Mouse (Mus musculus): ENCODE measurements at regions not wholly inside any gene's neighbourhood (a gene's known extent, or its start where the extent isn't known, plus 50 kb on each side); places are given as distances from the start of the nearest gene placed in this dataset.
A peak's percentile ranks its signal among the peaks of the same experiment; 100 is the strongest.

GRCm38 (mm10) chr3:126011269-126011668, 72.8 kb upstream of the Ugt8a start:
- DNase-seq (ENCODE audit: low spot score) = no peak

GRCm38 (mm10) chr3:126016166-126016565, 77.7 kb upstream of the Ugt8a start:
- H3K9me3 ChIP-seq (ENCODE audit: control insufficient read depth, low read length) = no peaks in the 10 kb centered on the region
- H3K4me3 ChIP-seq (ENCODE audit: low read depth, low read length) = no peak overlapping the region
- H3K4me1 ChIP-seq (replicated peaks; ENCODE audit: control insufficient read depth, insufficient read depth) = no peaks in the 10 kb centered on the region
- no peak for DNase-seq (ENCODE audit: low spot score)
- no peaks in the 10 kb centered on the region for H3K27me3 ChIP-seq (ENCODE audit: control insufficient read depth, insufficient read depth, low read length)
- H3K4me2 ChIP-seq (replicated peaks; ENCODE audit: low read depth) = no peak overlapping the region
- TF ChIP-seq EP300 (optimal IDR thresholded peaks at IDR 0.05) = no peak
- no peak for TF ChIP-seq CTCF (IDR thresholded peaks at IDR 0.05; ENCODE audit: low read depth)
- H3K9ac ChIP-seq (ENCODE audit: low read length) = no peak overlapping the region
- ATAC-seq (ENCODE audit: low FRiP score, low TSS enrichment) = no peak
- 80% methylated on average over 4 of the region's 4 CpGs for WGBS
- no peak overlapping the region for H3K27ac ChIP-seq (replicated peaks)
- no peaks in the 10 kb centered on the region for H3K36me3 ChIP-seq (ENCODE audit: control insufficient read depth, insufficient read depth, low read length)

More at GRCm38 (mm10) chr3:126011269-126011668, 72.8 kb upstream of the Ugt8a start:
- Histone ChIP-seq H3K4me1 (replicated peaks; ENCODE audit: control insufficient read depth, insufficient read depth) (no peaks in the 10 kb centered on the region), H3K9me3 (ENCODE audit: control insufficient read depth, low read length) (no peaks in the 10 kb centered on the region), H3K36me3 (ENCODE audit: control insufficient read depth, insufficient read depth, low read length) (no peaks in the 10 kb centered on the region), H3K4me2 (replicated peaks; ENCODE audit: low read depth) (no peak overlapping the region), H3K4me3 (ENCODE audit: low read depth, low read length) (no peak overlapping the region), H3K27ac (replicated peaks) (no peak overlapping the region), H3K27me3 (ENCODE audit: control insufficient read depth, insufficient read depth, low read length) (no peaks in the 10 kb centered on the region), H3K9ac (ENCODE audit: low read length) (no peak overlapping the region)
- ATAC-seq (ENCODE audit: low FRiP score, low TSS enrichment) = no peak
- TF ChIP-seq CTCF (IDR thresholded peaks at IDR 0.05; ENCODE audit: low read depth) (peak; percentile 64), EP300 (optimal IDR thresholded peaks at IDR 0.05) (no peak)

GRCm38 (mm10) chr3:126044327-126044726, 105.9 kb upstream of the Ugt8a start:
- no peak overlapping the region for H3K9ac ChIP-seq (ENCODE audit: low read length)
- DNase-seq (ENCODE audit: low spot score) (no peak), ATAC-seq (ENCODE audit: low FRiP score, low TSS enrichment) (no peak)
- TF ChIP-seq CTCF (IDR thresholded peaks at IDR 0.05; ENCODE audit: low read depth) (no peak), EP300 (optimal IDR thresholded peaks at IDR 0.05) (no peak)
- no peak overlapping the region for H3K27ac ChIP-seq (replicated peaks)
- no peaks in the 10 kb centered on the region for H3K27me3 ChIP-seq (ENCODE audit: control insufficient read depth, insufficient read depth, low read length)
- WGBS = 12% methylated on average over 3 of the region's 3 CpGs
- H3K4me3 ChIP-seq (ENCODE audit: low read depth, low read length) = no peak overlapping the region
- H3K36me3 ChIP-seq (ENCODE audit: control insufficient read depth, insufficient read depth, low read length) = no peaks in the 10 kb centered on the region
- no peak overlapping the region for H3K4me2 ChIP-seq (replicated peaks; ENCODE audit: low read depth)
- H3K9me3 ChIP-seq (ENCODE audit: control insufficient read depth, low read length) = no peaks in the 10 kb centered on the region
- no peaks in the 10 kb centered on the region for H3K4me1 ChIP-seq (replicated peaks; ENCODE audit: control insufficient read depth, insufficient read depth)

- Histone ChIP-seq H3K9ac (ENCODE audit: low read length) (no peak overlapping the region), H3K4me1 (replicated peaks; ENCODE audit: control insufficient read depth, insufficient read depth) (no peaks in the 10 kb centered on the region), H3K27ac (replicated peaks) (no peak overlapping the region), H3K9me3 (ENCODE audit: control insufficient read depth, low read length) (no peaks in the 10 kb centered on the region), H3K36me3 (ENCODE audit: control insufficient read depth, insufficient read depth, low read length) (no peaks in the 10 kb centered on the region), H3K4me2 (replicated peaks; ENCODE audit: low read depth) (no peak overlapping the region), H3K4me3 (ENCODE audit: low read depth, low read length) (no peak overlapping the region), H3K27me3 (ENCODE audit: control insufficient read depth, insufficient read depth, low read length) (no peaks in the 10 kb centered on the region)
- WGBS = 13% methylated on average over 2 of the region's 2 CpGs
- DNase-seq (ENCODE audit: low spot score) (no peak), ATAC-seq (ENCODE audit: low FRiP score, low TSS enrichment) (no peak)
- TF ChIP-seq EP300 (optimal IDR thresholded peaks at IDR 0.05) = no peak
- TF ChIP-seq CTCF (IDR thresholded peaks at IDR 0.05; ENCODE audit: low read depth) = peak; percentile 62
Observed at GRCm38 (mm10) chr3:126044861-126045260, 106.4 kb upstream of the Ugt8a start.

- no peaks in the 10 kb centered on the region for H3K9me3 ChIP-seq (ENCODE audit: control insufficient read depth, low read length)
- H3K4me1 ChIP-seq (replicated peaks; ENCODE audit: control insufficient read depth, insufficient read depth) = no peaks in the 10 kb centered on the region
- no peaks in the 10 kb centered on the region for H3K27me3 ChIP-seq (ENCODE audit: control insufficient read depth, insufficient read depth, low read length)
- no peak overlapping the region for H3K4me3 ChIP-seq (ENCODE audit: low read depth, low read length)
- no peak for DNase-seq (ENCODE audit: low spot score)
- H3K9ac ChIP-seq (ENCODE audit: low read length) = no peak overlapping the region
- no peak overlapping the region for H3K4me2 ChIP-seq (replicated peaks; ENCODE audit: low read depth)
- peak; percentile 55 for TF ChIP-seq CTCF (IDR thresholded peaks at IDR 0.05; ENCODE audit: low read depth)
- TF ChIP-seq EP300 (optimal IDR thresholded peaks at IDR 0.05) = no peak
- no peak for ATAC-seq (ENCODE audit: low FRiP score, low TSS enrichment)
- 41% methylated on average over 9 of the region's 9 CpGs for WGBS
- H3K36me3 ChIP-seq (ENCODE audit: control insufficient read depth, insufficient read depth, low read length) = no peaks in the 10 kb centered on the region
- H3K27ac ChIP-seq (replicated peaks) = no peak overlapping the region
Observed at GRCm38 (mm10) chr3:126045992-126046786, 107.8 kb upstream of the Ugt8a start.

GRCm38 (mm10) chr3:126058585-126058984, 120.2 kb upstream of the Ugt8a start:
- no peaks in the 10 kb centered on the region for H3K4me1 ChIP-seq (replicated peaks; ENCODE audit: control insufficient read depth, insufficient read depth)
- no peak overlapping the region for H3K9ac ChIP-seq (ENCODE audit: low read length)
- no peak overlapping the region for H3K4me2 ChIP-seq (replicated peaks; ENCODE audit: low read depth)
- no peaks in the 10 kb centered on the region for H3K36me3 ChIP-seq (ENCODE audit: control insufficient read depth, insufficient read depth, low read length)
- no peaks in the 10 kb centered on the region for H3K9me3 ChIP-seq (ENCODE audit: control insufficient read depth, low read length)
- no peak for TF ChIP-seq EP300 (optimal IDR thresholded peaks at IDR 0.05)
- TF ChIP-seq CTCF (IDR thresholded peaks at IDR 0.05; ENCODE audit: low read depth) = no peak
- DNase-seq (ENCODE audit: low spot score) (no peak), ATAC-seq (ENCODE audit: low FRiP score, low TSS enrichment) (no peak)
- no peaks in the 10 kb centered on the region for H3K27me3 ChIP-seq (ENCODE audit: control insufficient read depth, insufficient read depth, low read length)
- no peak overlapping the region for H3K27ac ChIP-seq (replicated peaks)
- no peak overlapping the region for H3K4me3 ChIP-seq (ENCODE audit: low read depth, low read length)
